Mouse (Mus musculus) heart, postnatal 0 days (tissue): ENCODE measurements around the gene Stk4.

ENCODE experiments used
- CTCF ChIP-seq: IDR thresholded peaks from 2 replicates; pipeline ENCODE4 v1.5.1; 2016; ENCODE audit warnings: antibody characterized with exemption, control low read depth, low read depth
- EP300 ChIP-seq: IDR thresholded peaks from 2 replicates; pipeline ENCODE4 v1.6.1; 2016; ENCODE audit warnings: antibody characterized with exemption, low read depth

DNA sequence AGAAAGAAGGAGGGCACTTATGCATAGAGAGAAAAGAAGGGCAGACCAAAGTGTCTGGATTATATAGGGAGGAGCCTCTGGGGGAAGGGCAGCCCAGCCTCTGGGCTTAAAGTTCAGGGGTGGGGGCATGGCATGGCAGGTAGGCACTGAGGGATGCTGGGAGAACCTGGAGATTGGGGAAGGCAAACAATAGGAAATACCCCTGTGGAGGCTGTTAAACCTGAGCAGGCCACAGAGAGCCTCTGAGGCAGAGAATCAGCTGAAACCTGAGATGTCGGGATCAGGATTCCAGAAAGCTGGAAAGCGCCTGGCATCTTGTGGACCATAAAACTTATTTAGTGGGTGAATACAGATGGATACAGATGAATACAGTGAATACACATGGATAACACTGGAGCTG is 2.0 kb downstream of the Stk4 start:
- TF ChIP-seq EP300, result no peak
- no peak for TF ChIP-seq CTCF
